Mouse (Mus musculus): ENCODE results near the gene Ssx9.
"Not testable (repeated sequence)": the region's sequence is repeated elsewhere in the genome, so short reads cannot be mapped to it uniquely, and the experiment has no call there.

Gene Ssx9

GRCm38 (mm10) chrX:8748132-8748531, at the start of gene Ssx9:
Gene Ssx9 (plus strand): TSS chrX:8748432.
- not testable (repeated sequence) for DNase-seq (ENCODE audit: low spot score)

GRCm38 (mm10) chrX:8732907-8733306, 15.3 kb upstream of the Ssx9 start:
- peak; percentile 8 for DNase-seq (ENCODE audit: low spot score)

- not testable (repeated sequence) for DNase-seq (ENCODE audit: low spot score)
These were observed 55.2 kb downstream of the Ssx9 start, which contains the start of gene Ssxb5 for GRCm38 (mm10) chrX:8803391-8803790. Gene Ssxb5 (plus strand): TSS chrX:8803691.
